Mouse (Mus musculus) layer of hippocampus, postnatal 10 days (tissue): ENCODE data around the gene 4921536K21Rik. TPM values are rescaled to one million over a fixed set of nuclear protein-coding genes. Genes with fewer than 3 reads are reported as not detected.
A peak's percentile ranks its signal among the peaks of the same experiment; 100 is the strongest.

Experiments
- DNase-seq, 2 experiments: peaks; one replicate each; pipeline ENCODE4 v3.0.0; 2021; ENCODE audit warnings: low spot score in 2 of 2
- total RNA-seq, 2 experiments: library from RNA; stranded (reverse); gene quantifications; 2 replicates each; pipeline ENCODE4 v1.2.3; 2021

4921536K21Rik gene
- total RNA-seq, 2 experiments from 2014 or later: 0.62 to 0.69 TPM

DNA sequence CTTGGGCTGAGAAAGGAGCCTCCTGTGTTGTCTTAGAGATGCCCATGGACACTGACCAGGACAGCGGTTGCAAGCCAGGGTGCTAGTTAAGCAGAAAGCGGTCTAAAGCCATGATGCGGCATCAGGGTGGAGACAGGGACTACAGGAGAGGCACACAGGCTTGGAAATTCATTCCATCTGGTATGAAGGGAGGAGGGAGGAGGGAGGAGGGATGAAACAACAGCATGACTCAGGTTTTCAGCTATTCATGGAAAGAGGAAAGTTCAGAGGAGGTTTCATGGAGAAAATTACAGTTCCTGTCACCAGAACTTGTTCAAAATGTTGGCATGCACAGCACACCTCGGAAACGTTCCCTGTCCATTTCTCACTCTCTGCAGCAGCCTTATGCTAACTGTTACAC, 39.1 kb downstream of the 4921536K21Rik start:
- DNase-seq: peak in 1 of 2 experiments; percentile 10

DNA sequence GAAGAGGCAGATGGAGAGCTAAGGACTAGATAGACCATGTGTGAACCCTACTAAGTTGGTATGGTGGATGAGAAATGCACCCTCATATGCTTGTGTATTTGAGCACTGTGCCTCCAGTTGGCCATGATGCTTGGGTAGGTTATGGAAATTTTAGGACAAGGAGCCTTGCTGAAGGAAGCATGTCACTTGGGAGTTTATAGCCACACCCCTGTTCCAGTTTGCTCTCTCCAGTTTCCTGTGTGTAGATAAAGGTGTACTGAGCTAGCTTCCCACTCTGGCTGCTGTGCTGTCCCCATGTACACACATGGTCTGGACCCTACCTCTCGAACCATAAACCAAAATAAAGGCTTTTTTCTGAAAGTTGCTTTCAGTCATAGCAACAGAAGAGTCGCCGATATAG, 40.7 kb downstream of the 4921536K21Rik start:
- DNase-seq: no peak

DNA sequence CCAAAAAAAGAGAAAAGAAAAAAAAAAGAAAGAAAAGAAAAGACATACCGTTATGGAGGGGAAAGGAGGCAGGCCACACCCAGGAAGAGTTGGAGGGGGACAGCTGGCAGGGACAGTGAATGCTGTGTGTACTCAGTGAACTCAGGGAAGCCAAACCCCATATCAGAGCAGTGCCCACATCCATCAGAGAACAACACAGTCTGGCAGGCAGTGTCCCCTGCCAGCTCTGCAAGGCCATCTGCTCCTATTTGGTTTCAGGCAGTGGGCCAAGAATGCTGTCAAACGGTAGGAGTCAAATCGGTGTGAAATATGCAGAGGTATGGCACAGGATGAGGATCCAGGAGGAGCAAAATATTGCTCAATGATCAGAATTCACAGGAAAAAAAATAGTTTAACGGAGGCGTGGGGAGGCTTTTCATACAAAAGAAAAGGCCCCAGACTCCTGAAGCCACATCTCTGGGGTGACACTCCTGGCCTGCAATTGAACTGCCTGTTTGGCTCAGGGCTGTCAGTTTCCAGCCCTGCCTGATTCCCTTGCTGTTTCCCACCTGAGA, 41.3 kb downstream of the 4921536K21Rik start:
- DNase-seq: peak; percentile 74 to 77

DNA sequence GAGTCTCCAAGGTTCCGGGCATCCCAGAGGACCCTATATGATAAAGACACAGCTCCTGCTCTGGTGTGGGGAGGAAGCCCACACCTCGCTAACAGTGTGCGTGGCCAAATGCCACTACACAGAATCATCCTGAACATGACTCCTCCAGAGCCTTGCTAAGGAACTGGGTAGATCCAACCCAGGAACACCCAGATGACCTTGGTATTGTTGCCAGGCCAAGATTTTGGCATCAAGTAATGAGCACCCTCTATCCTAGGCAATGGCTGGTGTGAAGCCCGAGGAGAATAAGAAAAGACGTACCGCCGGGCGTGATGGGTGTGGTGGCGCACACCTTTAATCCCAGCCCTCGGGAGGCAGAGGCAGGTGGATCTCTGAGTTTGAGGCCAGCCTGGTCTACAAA, 41.9 kb downstream of the 4921536K21Rik start:
- no peak for DNase-seq

DNA sequence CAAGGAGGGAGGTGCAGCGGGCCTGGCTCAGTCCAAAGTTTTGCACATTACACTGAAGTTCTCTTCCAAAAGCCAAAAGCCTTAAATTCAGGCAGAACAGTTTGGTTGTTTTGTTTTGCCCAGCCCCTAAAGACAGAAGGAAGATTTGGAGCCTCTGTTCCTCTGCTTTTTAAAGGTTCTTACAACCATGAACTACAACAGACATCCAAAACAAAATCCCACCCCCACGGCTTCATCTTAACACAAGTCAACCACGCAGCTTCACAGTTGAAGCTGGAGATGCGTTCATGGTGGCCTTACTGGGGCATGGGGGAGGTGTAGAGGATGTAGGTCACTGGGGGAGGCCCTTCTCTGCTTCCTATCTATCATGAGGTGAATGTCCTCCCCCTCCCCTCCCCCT, 43.0 kb downstream of the 4921536K21Rik start:
- DNase-seq: no peak

DNA sequence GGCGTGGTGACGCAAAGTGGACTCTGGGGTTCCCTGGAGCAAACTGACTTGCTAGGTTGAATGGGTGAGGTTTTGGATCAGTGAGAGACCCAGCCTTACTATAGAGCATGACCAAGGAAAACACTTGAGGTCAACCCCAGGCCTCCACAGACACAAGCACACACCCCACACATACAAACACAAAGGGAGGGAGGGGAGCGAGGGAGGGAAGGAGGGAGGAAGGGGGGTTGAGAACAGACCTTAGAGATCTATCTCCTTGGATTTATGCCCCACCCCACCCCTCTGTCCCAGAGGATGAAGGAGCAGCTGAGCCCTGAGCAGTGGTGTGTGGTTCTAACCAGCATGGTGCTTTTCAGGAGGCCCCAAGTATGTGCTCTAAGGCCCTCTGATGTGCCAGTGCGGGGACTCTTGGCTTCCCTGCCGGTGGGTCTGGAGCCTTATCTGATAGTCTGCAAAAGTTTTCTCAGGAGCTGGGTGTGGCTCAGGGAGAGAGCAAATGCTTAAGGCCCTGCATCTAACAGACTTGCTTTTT, 44.1 kb downstream of the 4921536K21Rik start:
- peak in 1 of 2 experiments; percentile 8 for DNase-seq

DNA sequence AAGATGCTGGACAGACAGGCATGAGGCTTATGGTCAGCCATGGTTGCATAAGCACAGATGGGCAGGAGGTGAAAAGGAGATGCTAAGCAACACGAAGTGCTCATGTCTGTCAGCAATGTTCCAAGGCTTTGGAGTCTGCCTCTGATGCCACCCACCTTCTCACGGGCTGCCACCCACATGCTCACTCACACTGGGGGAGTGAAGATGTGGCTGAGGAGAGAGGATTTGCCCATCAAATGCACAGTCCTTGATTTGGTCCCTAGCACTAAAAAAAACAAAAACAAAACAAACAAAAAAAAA, 44.6 kb downstream of the 4921536K21Rik start:
- no peak for DNase-seq

DNA sequence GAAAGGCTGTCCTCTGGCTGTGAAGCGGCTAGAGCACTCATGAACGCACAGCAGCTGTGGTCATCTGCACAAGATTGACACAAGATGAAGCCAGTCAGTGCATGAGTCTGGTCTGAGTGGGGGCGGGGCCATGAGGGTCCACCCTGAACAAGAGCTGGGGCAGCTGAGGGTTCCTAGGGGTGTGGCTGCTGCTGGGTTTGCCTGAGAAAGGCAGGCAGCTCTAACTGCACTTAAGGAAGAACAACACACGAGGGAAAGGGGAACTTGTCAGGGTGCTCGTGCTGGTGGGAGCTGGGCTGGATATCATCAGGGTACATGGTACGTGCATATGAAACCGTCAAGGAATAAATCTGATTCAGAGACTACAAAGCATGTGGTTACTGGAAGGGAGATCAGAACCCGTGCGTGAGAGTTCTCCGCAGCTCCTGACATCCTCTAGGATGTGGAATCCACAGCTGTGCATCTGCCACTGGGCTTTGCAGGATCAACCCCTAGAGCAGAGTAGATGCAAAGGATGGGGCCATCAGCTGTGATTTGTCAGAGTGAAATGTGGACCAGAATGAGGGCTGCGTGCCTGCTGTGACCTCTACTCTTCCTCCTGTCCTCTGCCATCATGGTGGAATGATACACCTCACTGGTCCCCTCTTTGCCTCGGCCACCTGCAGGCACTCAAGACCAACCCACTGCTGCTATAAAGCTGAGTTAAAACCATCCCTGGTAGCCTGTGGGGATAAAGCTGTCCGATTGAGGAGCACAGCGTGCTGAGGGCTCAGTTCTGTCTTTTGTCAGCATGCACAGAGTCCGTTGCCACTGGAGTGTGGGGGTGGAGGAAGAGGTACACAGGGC, 45.2 kb downstream of the 4921536K21Rik start:
- DNase-seq: peak in 1 of 2 experiments; percentile 18

DNA sequence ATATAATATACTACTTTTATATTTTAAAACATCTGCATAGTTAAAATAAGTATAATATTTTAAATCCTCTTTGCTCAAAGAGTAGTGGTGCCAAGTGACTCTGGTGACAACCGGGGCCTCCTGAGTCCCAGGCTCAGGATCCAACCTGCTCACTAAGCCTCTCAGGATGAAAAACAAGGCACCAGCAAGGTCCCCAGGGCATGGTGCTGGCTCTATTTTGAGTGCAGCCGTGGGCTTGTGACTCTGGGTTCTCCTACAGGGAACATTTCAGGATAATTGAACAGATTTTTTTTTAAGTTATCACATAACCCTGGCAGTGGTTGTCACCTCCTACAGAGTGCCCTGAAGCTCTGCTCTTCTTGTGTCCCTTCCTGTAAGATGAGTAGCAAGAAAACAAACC, 48.5 kb downstream of the 4921536K21Rik start:
- DNase-seq: peak in 1 of 2 experiments; percentile 8

DNA sequence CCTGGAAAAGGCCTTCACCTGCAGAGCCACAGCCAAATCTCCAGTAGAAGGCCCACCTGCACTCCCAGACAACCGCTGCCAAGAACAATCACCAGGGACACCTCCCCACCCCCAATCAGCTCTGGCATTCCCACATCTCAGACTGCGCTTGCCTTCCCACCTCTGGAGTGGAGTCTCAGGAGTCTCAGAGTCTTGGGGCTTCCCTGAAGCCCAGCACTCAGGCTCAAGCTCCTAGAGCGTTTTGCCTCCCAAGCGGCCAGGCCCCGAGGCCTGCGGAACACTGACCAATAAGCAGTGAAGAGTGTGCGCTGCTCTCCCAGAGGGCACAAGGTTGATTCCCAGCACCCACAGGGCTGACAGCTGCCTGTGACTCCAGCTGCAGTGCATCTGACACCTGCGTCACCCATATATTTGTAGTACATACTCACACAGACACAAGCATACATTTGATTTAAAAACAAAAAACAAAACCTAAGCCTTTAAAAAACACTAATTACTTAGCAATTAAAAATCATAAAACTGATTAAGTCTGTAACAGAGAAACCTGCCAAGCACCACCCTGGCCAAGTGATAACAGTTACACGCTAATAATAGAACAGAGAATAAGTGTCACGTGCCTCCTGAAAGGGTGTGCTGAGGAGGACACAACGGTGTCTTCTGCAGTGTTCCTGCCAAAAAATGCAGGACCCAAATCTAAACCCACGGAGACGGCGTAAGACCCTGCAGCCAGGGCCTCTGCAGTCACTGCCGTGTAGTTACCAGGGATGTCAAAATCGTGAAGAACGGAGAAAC, 50.8 kb downstream of the 4921536K21Rik start:
- DNase-seq: peak in 1 of 2 experiments; percentile 10

Other genes starting within 250 kb of the 4921536K21Rik start
- 10 to 100 TPM; 41.6 to 46.6 TPM for gene Morc2a, start 245.9 kb downstream of the 4921536K21Rik start, total RNA-seq
- 10 to 100 TPM; 84.0 to 87.2 TPM for gene Osbp2, start 31.2 kb downstream of the 4921536K21Rik start, total RNA-seq
- 10 to 100 TPM; 19.8 to 22.6 TPM for gene Dusp18, start 142 bp upstream of the 4921536K21Rik start, total RNA-seq
- gene Slc35e4, start 19.6 kb upstream of the 4921536K21Rik start, total RNA-seq: 10 to 100 TPM; 21.8 to 22.2 TPM
- gene Tcn2, start 37.1 kb upstream of the 4921536K21Rik start, total RNA-seq: 10 to 100 TPM; 13.2 to 16.2 TPM
- gene Pes1, start 68.9 kb upstream of the 4921536K21Rik start, total RNA-seq: 10 to 100 TPM; 37.1 to 51.0 TPM
- gene 4930556J24Rik, start 81.7 kb upstream of the 4921536K21Rik start, total RNA-seq: not detected
- 10 to 100 TPM in 1 of 2 experiments, 1 to 10 TPM in 1; 8.9 to 10.2 TPM for gene Gal3st1, start 88.5 kb upstream of the 4921536K21Rik start, total RNA-seq
- gene Sec14l4, start 136.4 kb upstream of the 4921536K21Rik start, total RNA-seq: 1 to 10 TPM in 1 of 2 experiments, under 1 TPM in 1; 0.38 to 1.1 TPM
- 1 to 10 TPM; 3.7 to 4.5 TPM for gene Sec14l3, start 169.7 kb upstream of the 4921536K21Rik start, total RNA-seq
- 10 to 100 TPM; 62.5 to 66.0 TPM for gene Mtfp1, start 200.3 kb upstream of the 4921536K21Rik start, total RNA-seq
- 10 to 100 TPM; 24.3 to 26.8 TPM for gene Sec14l2, start 228.3 kb upstream of the 4921536K21Rik start, total RNA-seq
- gene Rnf215, start 240.1 kb upstream of the 4921536K21Rik start, total RNA-seq: 10 to 100 TPM; 47.7 to 49.4 TPM